Mouse (Mus musculus) heart, embryonic 15.5 days (tissue): Measurements from ENCODE around the gene Cdc73. TPM values are rescaled to one million over a fixed set of nuclear protein-coding genes. Genes with fewer than 3 reads are reported as not detected.
"Not testable (repeated sequence)": the region's sequence is repeated elsewhere in the genome, so short reads cannot be mapped to it uniquely, and the experiment has no call there.

Experiments used
- ATAC-seq: fragments of 200-750 bp; cut with Nextera tagmentation; replicated peaks from 2 replicates; pipeline ENCODE4 v1.8.0; 2017; ENCODE audit warnings: low read depth, moderate TSS enrichment; ENCODE audit not compliant: insufficient number of reproducible peaks, insufficient read depth, low FRiP score
- H3K27ac ChIP-seq: fragments of 300-500 bp; sonication (generic); 2 replicates; pipeline ENCODE4 v1.5.1; 2015; ENCODE audit warnings: mild to moderate bottlenecking, inconsistent platforms
- H3K27me3 ChIP-seq: fragments of 300-500 bp; sonication (generic); 2 replicates; pipeline ENCODE4 v1.6.1; 2015; ENCODE audit warnings: inconsistent platforms
- H3K36me3 ChIP-seq: fragments of 300-500 bp; sonication (generic); 2 replicates; pipeline ENCODE4 v1.6.1; 2015; ENCODE audit warnings: mild to moderate bottlenecking, inconsistent platforms
- H3K4me1 ChIP-seq: fragments of 300-500 bp; sonication (generic); replicated peaks from 2 replicates; pipeline ENCODE4 v1.6.1; 2015; ENCODE audit warnings: inconsistent platforms
- H3K4me2 ChIP-seq: fragments of 300-500 bp; sonication (generic); 2 replicates; pipeline ENCODE4 v1.6.1; 2015; ENCODE audit warnings: inconsistent platforms, mild to moderate bottlenecking, moderate library complexity
- H3K4me3 ChIP-seq: fragments of 300-500 bp; sonication (generic); 2 replicates; pipeline ENCODE4 v1.5.1; 2015; ENCODE audit warnings: mild to moderate bottlenecking, inconsistent platforms
- H3K9ac ChIP-seq: fragments of 300-500 bp; sonication (generic); 2 replicates; pipeline ENCODE4 v1.6.1; 2015; ENCODE audit warnings: mild to moderate bottlenecking, inconsistent platforms
- H3K9me3 ChIP-seq: fragments of 300-500 bp; sonication (generic); replicated peaks from 2 replicates; pipeline ENCODE4 v1.6.1; 2016; ENCODE audit warnings: inconsistent platforms
- WGBS: fragments of 180-500 bp; shearing (Covaris S2); methylation state at CpG from one replicate; pipeline ENCODE4 v1.1.7; 2015; ENCODE audit warnings: mixed read lengths; 5-methylcytosine and 5-hydroxymethylcytosine counted together
- polyA plus RNA-seq: library from polyadenylated mRNA; unstranded; fragments of >200 nt; fragmentation: Nextera tagmentation; extraction: Ambion mirVana; gene quantifications from 2 replicates; pipeline ENCODE4 v1.2.1, GENCODE M21; 2015

The Cdc73 gene
- polyA plus RNA-seq, 1 experiment from 2014 or later, result 17.6 TPM

GRCm38 (mm10) chr1:143664786-143665185 is 37.9 kb downstream of the Cdc73 start:
- not testable (repeated sequence) for H3K4me1 ChIP-seq, H3K27me3 ChIP-seq, H3K27ac ChIP-seq, H3K9me3 ChIP-seq, H3K4me2 ChIP-seq, H3K9ac ChIP-seq, ATAC-seq, H3K4me3 ChIP-seq
- WGBS, result 91% methylated on average over 4 of the region's 4 CpGs
- peaks cover 18% of the 10 kb centered on the region for H3K36me3 ChIP-seq

- H3K4me3 ChIP-seq, result no peak overlapping the region
- no peak overlapping the region for H3K4me2 ChIP-seq
- 92% methylated on average over 2 of the region's 2 CpGs for WGBS
- no peak for ATAC-seq
- no peak overlapping the region for H3K9ac ChIP-seq
- peaks cover 15% of the 10 kb centered on the region for H3K36me3 ChIP-seq
- no peaks in the 10 kb centered on the region; the same call in 1 of the 2 replicates for H3K4me1 ChIP-seq
- H3K27ac ChIP-seq, result no peak overlapping the region
- H3K9me3 ChIP-seq, result no peaks in the 10 kb centered on the region
- no peaks in the 10 kb centered on the region for H3K27me3 ChIP-seq
Observed at GRCm38 (mm10) chr1:143663197-143663596, 39.5 kb downstream of the Cdc73 start.

DNA sequence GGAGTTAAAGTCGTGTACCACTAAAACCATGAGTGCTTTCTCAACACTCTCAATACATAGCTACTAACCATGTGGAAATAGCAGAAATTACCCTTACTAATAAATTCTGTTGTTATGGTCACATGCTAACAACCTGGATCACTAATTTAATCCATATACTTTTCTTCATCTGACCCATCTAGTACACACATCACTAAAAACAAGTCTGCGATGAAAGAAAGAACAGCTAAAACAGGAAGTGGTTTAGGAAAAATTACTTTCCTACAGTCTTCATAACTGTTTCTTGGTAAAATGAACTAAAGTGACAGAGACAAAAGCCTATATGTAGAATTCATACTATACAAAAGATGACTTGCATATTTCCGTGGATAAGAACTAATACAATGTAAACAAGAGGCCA is 49.0 kb downstream of the Cdc73 start:
- no peak overlapping the region for H3K4me2 ChIP-seq
- ATAC-seq, result no peak
- H3K9me3 ChIP-seq, result no peaks in the 10 kb centered on the region
- 85% methylated on average over 3 of the region's 3 CpGs for WGBS
- no peaks in the 10 kb centered on the region for H3K4me1 ChIP-seq
- peaks cover 10% of the 10 kb centered on the region; the same call in 1 of the 2 replicates for H3K36me3 ChIP-seq
- no peaks in the 10 kb centered on the region for H3K27me3 ChIP-seq
- H3K27ac ChIP-seq, result no peak overlapping the region
- H3K4me3 ChIP-seq, result no peak overlapping the region
- no peak overlapping the region for H3K9ac ChIP-seq

GRCm38 (mm10) chr1:143650317-143650716 is 52.4 kb downstream of the Cdc73 start:
- Histone ChIP-seq H3K9ac (no peak overlapping the region), H3K27me3 (no peaks in the 10 kb centered on the region), H3K4me1 (no peaks in the 10 kb centered on the region), H3K4me3 (no peak overlapping the region), H3K4me2 (no peak overlapping the region), H3K36me3 (peaks cover 10% of the 10 kb centered on the region; the same call in 1 of the 2 replicates), H3K9me3 (no peaks in the 10 kb centered on the region), H3K27ac (no peak overlapping the region)
- 91% methylated on average over 2 of the region's 2 CpGs for WGBS
- no peak for ATAC-seq

GRCm38 (mm10) chr1:143646219-143646618 is 56.5 kb downstream of the Cdc73 start:
- ATAC-seq, result no peak
- WGBS, result 85% methylated on average over 4 of the region's 4 CpGs
- H3K4me3 ChIP-seq, result no peak overlapping the region
- H3K27me3 ChIP-seq, result no peaks in the 10 kb centered on the region
- peaks cover 4% of the 10 kb centered on the region; the same call in 1 of the 2 replicates for H3K36me3 ChIP-seq
- H3K9ac ChIP-seq, result no peak overlapping the region
- no peaks in the 10 kb centered on the region for H3K4me1 ChIP-seq
- H3K4me2 ChIP-seq, result no peak overlapping the region
- no peaks in the 10 kb centered on the region for H3K9me3 ChIP-seq
- H3K27ac ChIP-seq, result no peak overlapping the region

GRCm38 (mm10) chr1:143645386-143645785 is 57.3 kb downstream of the Cdc73 start:
- Histone ChIP-seq H3K4me2 (no peak overlapping the region), H3K4me1 (peaks cover 2% of the 10 kb centered on the region; the same call in 1 of the 2 replicates)
- 74% methylated on average over 4 of the region's 4 CpGs for WGBS

DNA sequence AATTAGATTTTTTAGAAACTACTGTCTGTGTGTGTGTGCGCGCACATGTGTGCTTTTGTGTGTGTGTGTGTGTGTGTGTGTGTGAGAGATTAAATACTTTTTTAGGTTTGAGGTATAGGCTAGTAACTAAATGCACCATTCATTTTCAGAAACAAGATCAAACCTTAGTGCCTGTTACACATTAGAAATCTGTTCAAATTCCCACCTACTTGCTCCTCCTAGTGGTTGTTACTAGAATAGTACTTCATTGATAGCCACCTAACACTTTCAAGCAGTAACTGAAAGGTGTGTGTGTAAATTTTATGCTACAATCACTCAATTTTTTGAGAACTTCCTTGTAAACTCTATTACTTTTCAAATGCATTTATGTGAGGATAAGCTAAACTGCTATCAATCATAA is 58.5 kb downstream of the Cdc73 start:
- no peak for ATAC-seq
- 94% methylated on average over 2 of the region's 2 CpGs for WGBS

More at GRCm38 (mm10) chr1:143645386-143645785, 57.3 kb downstream of the Cdc73 start:
- no peak overlapping the region for H3K4me3 ChIP-seq
- H3K27me3 ChIP-seq, result no peaks in the 10 kb centered on the region
- H3K9me3 ChIP-seq, result no peaks in the 10 kb centered on the region
- no peak overlapping the region for H3K27ac ChIP-seq
- no peak for ATAC-seq
- H3K36me3 ChIP-seq, result peaks cover 4% of the 10 kb centered on the region; the same call in 1 of the 2 replicates
- H3K9ac ChIP-seq, result no peak overlapping the region

DNA sequence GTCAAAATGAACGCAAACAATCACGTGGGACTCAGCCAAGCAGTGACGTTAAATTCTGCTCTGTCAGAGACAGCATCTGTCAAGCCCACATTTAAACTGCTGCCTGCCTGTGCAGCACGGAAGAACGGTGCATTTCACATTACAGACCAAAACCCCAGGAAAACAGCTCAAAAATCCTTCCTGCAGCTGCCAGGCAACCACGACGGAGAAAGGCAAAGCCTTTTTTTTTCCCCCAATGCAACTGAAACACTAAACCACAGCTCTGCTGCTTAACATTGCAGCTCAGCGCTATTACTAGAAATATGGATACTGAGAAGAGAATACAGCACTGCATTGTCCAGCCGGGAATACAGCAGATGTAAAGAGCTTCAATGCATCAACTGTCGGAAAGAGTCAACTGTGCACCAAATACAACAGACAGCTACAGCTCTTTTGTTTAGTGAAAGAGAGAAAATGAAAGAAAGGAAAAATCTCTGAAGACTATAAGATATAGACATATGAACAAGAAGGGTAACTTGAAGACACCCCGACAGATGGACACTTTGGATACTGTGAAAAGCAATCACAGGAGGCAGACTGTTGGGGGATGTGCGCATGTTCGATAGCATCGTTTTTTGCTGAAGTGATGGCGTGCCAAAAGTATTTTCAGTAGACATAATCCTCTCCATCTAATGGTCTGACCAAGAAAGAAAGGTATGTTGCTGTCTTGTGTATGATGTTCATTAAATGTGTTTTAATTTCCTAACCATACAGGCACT is 61.9 kb downstream of the Cdc73 start, which contains the start of gene B3galt2:
Gene B3galt2 (plus strand): TSS at position 15 of the 758 bp plus-strand sequence.
- H3K36me3 ChIP-seq, result no peaks in the 10 kb centered on the region
- H3K4me1 ChIP-seq, result peaks cover 2% of the 10 kb centered on the region; the same call in 1 of the 2 replicates
- no peaks in the 10 kb centered on the region for H3K9me3 ChIP-seq
- H3K27me3 ChIP-seq, result no peaks in the 10 kb centered on the region
- peak within 1 kb of the TSS; percentile 45 for H3K4me2 ChIP-seq
- 0 out of 2 replicates have a peak within 1 kb of the TSS, but pooled peaks have one; percentile 45 for H3K27ac ChIP-seq
- ATAC-seq, result no peak
- H3K4me3 ChIP-seq, result peak within 1 kb of the TSS; percentile 24; the same call in 1 of the 2 replicates
- no peak within 1 kb of the TSS for H3K9ac ChIP-seq
- WGBS, result 65% methylated on average over 15 of the region's 15 CpGs

More for the DNA sequence above, 58.5 kb downstream of the Cdc73 start:
- Histone ChIP-seq H3K36me3 (no peaks in the 10 kb centered on the region), H3K9ac (no peak overlapping the region), H3K27ac (no peak overlapping the region), H3K4me3 (no peak overlapping the region), H3K9me3 (no peaks in the 10 kb centered on the region), H3K4me1 (peaks cover 2% of the 10 kb centered on the region; the same call in 1 of the 2 replicates), H3K4me2 (no peak overlapping the region), H3K27me3 (no peaks in the 10 kb centered on the region)

GRCm38 (mm10) chr1:143632854-143633587 is 69.7 kb downstream of the Cdc73 start:
- no peak overlapping the region for H3K4me3 ChIP-seq
- H3K4me2 ChIP-seq, result no peak overlapping the region
- no peaks in the 10 kb centered on the region for H3K27me3 ChIP-seq
- H3K4me1 ChIP-seq, result no peaks in the 10 kb centered on the region
- H3K9ac ChIP-seq, result no peak overlapping the region
- no peak overlapping the region for H3K27ac ChIP-seq
- ATAC-seq, result no peak
- H3K9me3 ChIP-seq, result no peaks in the 10 kb centered on the region
- H3K36me3 ChIP-seq, result no peaks in the 10 kb centered on the region
- WGBS, result 75% methylated on average over 2 of the region's 2 CpGs

DNA sequence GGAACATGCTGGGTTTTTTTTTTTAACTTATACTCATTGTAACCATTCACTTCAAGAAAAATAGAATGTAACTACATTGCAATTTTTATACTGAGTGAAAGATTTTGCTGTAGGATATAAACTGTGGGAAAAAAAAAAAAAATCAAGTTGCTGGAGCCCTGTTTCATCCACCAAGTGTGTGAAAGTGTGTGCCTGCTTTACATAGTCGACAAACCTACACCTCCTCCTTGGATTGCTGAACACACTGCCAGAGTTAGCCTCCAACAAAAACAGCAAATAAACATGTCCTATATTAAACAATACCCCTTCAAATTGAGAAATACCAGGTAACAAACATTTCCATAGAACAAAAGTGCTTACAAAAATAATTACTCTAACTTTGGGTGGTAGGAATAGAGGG is 70.3 kb downstream of the Cdc73 start:
- Histone ChIP-seq H3K27me3 (no peaks in the 10 kb centered on the region), H3K4me3 (no peak overlapping the region), H3K27ac (no peak overlapping the region), H3K9ac (no peak overlapping the region), H3K4me2 (no peak overlapping the region), H3K36me3 (no peaks in the 10 kb centered on the region), H3K9me3 (no peaks in the 10 kb centered on the region), H3K4me1 (no peaks in the 10 kb centered on the region)
- WGBS, result 73% methylated on average over 1 of the region's 1 CpGs
- no peak for ATAC-seq

DNA sequence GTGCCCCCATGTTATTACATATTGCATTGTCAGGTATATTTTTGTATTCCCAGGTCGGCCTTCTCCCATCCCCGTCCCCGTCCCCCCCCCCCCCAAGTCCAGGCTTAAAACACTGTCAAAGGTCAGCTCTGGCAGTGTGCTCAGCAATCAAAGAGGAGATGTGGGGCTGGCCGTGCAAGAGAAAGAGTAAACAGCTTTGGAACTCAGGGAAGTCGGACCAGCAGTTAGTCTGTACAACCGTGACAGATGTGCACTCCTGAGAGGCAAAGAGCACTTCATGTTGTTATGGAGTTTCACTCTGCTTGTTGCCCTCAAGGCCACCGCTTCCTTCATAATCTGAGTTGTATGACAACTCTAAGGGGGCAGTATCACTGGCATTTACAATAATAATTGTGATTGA is 71.4 kb downstream of the Cdc73 start:
- Histone ChIP-seq H3K9ac (no peak overlapping the region), H3K4me3 (no peak overlapping the region), H3K4me2 (no peak overlapping the region), H3K36me3 (peaks cover 7% of the 10 kb centered on the region), H3K4me1 (no peaks in the 10 kb centered on the region), H3K27ac (no peak overlapping the region), H3K9me3 (no peaks in the 10 kb centered on the region), H3K27me3 (no peaks in the 10 kb centered on the region)
- ATAC-seq, result no peak
- WGBS, result 69% methylated on average over 7 of the region's 7 CpGs
